Comparison of ENCODE assay signal across 7 mouse cellular contexts in genomic region chr3:95142617-95143011, GRCm38 (mm10). TPM values are rescaled to one million over a fixed set of nuclear protein-coding genes. Genes with fewer than 3 reads are reported as not detected.
DNase-seq lines count a peak whose midpoint lies in the region; ATAC-seq lines count a peak whose summit lies in the region.

No protein-coding gene starts in this region.

- no peaks in the 10 kb centered on the region for H3K27me3 ChIP-seq in limb, embryonic 12.5 days
- H3K27me3 ChIP-seq in midbrain, embryonic 14.5 days (ENCODE audit: control insufficient read depth, insufficient read depth, low read length): no peaks in the 10 kb centered on the region

- no peak overlapping the region for H3K4me2 ChIP-seq in limb, embryonic 12.5 days
- H3K4me2 ChIP-seq in midbrain, embryonic 14.5 days (ENCODE audit: low read length): no peak overlapping the region

- H3K4me3 ChIP-seq in limb, embryonic 12.5 days (replicated peaks): no peak overlapping the region
- no peak overlapping the region for H3K4me3 ChIP-seq in midbrain, embryonic 14.5 days (replicated peaks; ENCODE audit: low read depth, low read length)

- no peaks in the 10 kb centered on the region for H3K9me3 ChIP-seq in limb, embryonic 12.5 days
- H3K9me3 ChIP-seq in midbrain, embryonic 14.5 days (ENCODE audit: control insufficient read depth, low read length): no peaks in the 10 kb centered on the region

- H3K27ac ChIP-seq in limb, embryonic 12.5 days: no peak overlapping the region
- H3K27ac ChIP-seq in midbrain, embryonic 14.5 days (replicated peaks; ENCODE audit: low read depth, low read length): no peak overlapping the region

- intact Hi-C loops in gastrocnemius, postnatal 36 days (cut with DNase I): loop anchor here (5.0 kb wide), 2 partner anchors 75 to 120 kb away; partner anchors contain the start of gene Gabpb2

- ATAC-seq in limb, embryonic 12.5 days (ENCODE audit: insufficient number of reproducible peaks, insufficient read depth, low FRiP score, low TSS enrichment, low read depth): peak; percentile 67; the same call in 1 of the 2 replicates
- peak; percentile 76 for ATAC-seq in midbrain, embryonic 14.5 days (ENCODE audit: low FRiP score, low TSS enrichment)

- peaks cover 28% of the 10 kb centered on the region for H3K36me3 ChIP-seq in limb, embryonic 12.5 days
- peaks cover 24% of the 10 kb centered on the region for H3K36me3 ChIP-seq in midbrain, embryonic 14.5 days (ENCODE audit: control insufficient read depth, insufficient read depth, low read length)

- no peaks in the 10 kb centered on the region for H3K4me1 ChIP-seq in limb, embryonic 12.5 days (replicated peaks)
- H3K4me1 ChIP-seq in midbrain, embryonic 14.5 days (ENCODE audit: control insufficient read depth, insufficient read depth, low read length): no peaks in the 10 kb centered on the region

- peak; percentile 88 for DNase-seq in adrenal gland, adult 2 months
- peak; percentile 88 for DNase-seq in embryo, embryonic 10.5 days (ENCODE audit: low spot score)
- peak; percentile 83 to 90 for DNase-seq in gastrocnemius, postnatal 36 days
- peak; percentile 92 for DNase-seq in kidney, adult 18-20 months
- DNase-seq in midbrain, embryonic 14.5 days: peak; percentile 90
- peak; percentile 80 for DNase-seq in spleen, adult 12 weeks (ENCODE audit: low spot score)

- WGBS in limb, embryonic 12.5 days: 6% methylated on average over 5 of the region's 5 CpGs
- whole genome bisulfite sequencing in midbrain, embryonic 14.5 days: 12% methylated on average over 5 of the region's 5 CpGs

- no peak overlapping the region for H3K9ac ChIP-seq in limb, embryonic 12.5 days (replicated peaks)
- no peak overlapping the region for H3K9ac ChIP-seq in midbrain, embryonic 14.5 days (replicated peaks; ENCODE audit: low read length)

RNA-seq across cellular contexts. Expression of gene Tnfaip8l2, which starts 0.5 kb away (rescaled TPM):
- 1 to 10 TPM; 2.0 to 2.2 TPM for total RNA-seq in adrenal gland, adult 2 months (2021)
- 3.7 and 4.9 TPM in 2 replicates for polyA plus RNA-seq in adrenal gland, adult 2 months (2012; rRNA removed)
- total RNA-seq in gastrocnemius, postnatal 36 days (2021): under 1 TPM; 0.38 to 0.69 TPM
- polyA plus RNA-seq in limb, embryonic 12.5 days (2016; fragmentation: Nextera tagmentation; extraction: Ambion mirVana): 1.7 and 2.2 TPM in 2 replicates
- 0.92 and 3.4 TPM in 2 replicates for polyA plus RNA-seq in midbrain, embryonic 14.5 days (2014; fragmentation: Nextera tagmentation; extraction: Ambion mirVana)

RNA-seq across cellular contexts. Expression of gene Lysmd1, which starts 8.7 kb away (rescaled TPM):
- 1 to 10 TPM; 7.1 to 9.0 TPM for total RNA-seq in adrenal gland, adult 2 months (2021)
- polyA plus RNA-seq in adrenal gland, adult 2 months (2012; rRNA removed): 3.7 and 4.7 TPM in 2 replicates
- 1 to 10 TPM; 6.4 to 8.2 TPM for total RNA-seq in gastrocnemius, postnatal 36 days (2021)
- polyA plus RNA-seq in limb, embryonic 12.5 days (2016; fragmentation: Nextera tagmentation; extraction: Ambion mirVana): 16.6 and 18.0 TPM in 2 replicates
- polyA plus RNA-seq in midbrain, embryonic 14.5 days (2014; fragmentation: Nextera tagmentation; extraction: Ambion mirVana): 31.7 and 34.7 TPM in 2 replicates

RNA-seq across cellular contexts. Expression of gene Scnm1, which starts 8.8 kb away (rescaled TPM):
- total RNA-seq in adrenal gland, adult 2 months (2021): 10 to 100 TPM; 33.4 to 37.0 TPM
- 17.6 and 18.6 TPM in 2 replicates for polyA plus RNA-seq in adrenal gland, adult 2 months (2012; rRNA removed)
- total RNA-seq in gastrocnemius, postnatal 36 days (2021): 10 to 100 TPM; 21.7 to 27.3 TPM
- polyA plus RNA-seq in limb, embryonic 12.5 days (2016; fragmentation: Nextera tagmentation; extraction: Ambion mirVana): 80.7 and 83.6 TPM in 2 replicates
- 86.6 and 102 TPM in 2 replicates for polyA plus RNA-seq in midbrain, embryonic 14.5 days (2014; fragmentation: Nextera tagmentation; extraction: Ambion mirVana)

RNA-seq across cellular contexts. Expression of gene Sema6c, which starts 17.6 kb away (rescaled TPM):
- total RNA-seq in adrenal gland, adult 2 months (2021): 1 to 10 TPM; 2.6 to 3.8 TPM
- 8.6 and 12.4 TPM in 2 replicates for polyA plus RNA-seq in adrenal gland, adult 2 months (2012; rRNA removed)
- total RNA-seq in gastrocnemius, postnatal 36 days (2021): 10 to 100 TPM; 96.3 to 98.2 TPM
- 23.7 and 26.4 TPM in 2 replicates for polyA plus RNA-seq in limb, embryonic 12.5 days (2016; fragmentation: Nextera tagmentation; extraction: Ambion mirVana)
- 39.0 and 44.4 TPM in 2 replicates for polyA plus RNA-seq in midbrain, embryonic 14.5 days (2014; fragmentation: Nextera tagmentation; extraction: Ambion mirVana)

RNA-seq across cellular contexts. Expression of gene Tmod4, which starts 18.3 kb away (rescaled TPM):
- under 1 TPM; 0.48 to 0.52 TPM for total RNA-seq in adrenal gland, adult 2 months (2021)
- polyA plus RNA-seq in adrenal gland, adult 2 months (2012; rRNA removed): 0.17 and 0.30 TPM in 2 replicates
- total RNA-seq in gastrocnemius, postnatal 36 days (2021): 100 to 1,000 TPM; 623 to 679 TPM
- polyA plus RNA-seq in limb, embryonic 12.5 days (2016; fragmentation: Nextera tagmentation; extraction: Ambion mirVana): 1.0 and 1.4 TPM in 2 replicates
- 0.47 and 0.49 TPM in 2 replicates for polyA plus RNA-seq in midbrain, embryonic 14.5 days (2014; fragmentation: Nextera tagmentation; extraction: Ambion mirVana)
